Mouse (Mus musculus) stomach, embryonic 14.5 days (tissue): ENCODE results near the gene Megf11. TPM values are rescaled to one million over a fixed set of nuclear protein-coding genes. Genes with fewer than 3 reads are reported as not detected.

ENCODE experiments used
- ATAC-seq: fragments of 200-750 bp; cut with Nextera tagmentation; 2 replicates; pipeline ENCODE4 v1.8.0; 2017; ENCODE audit warnings: low read depth, moderate TSS enrichment; ENCODE audit not compliant: insufficient number of reproducible peaks, insufficient read depth, low FRiP score
- H3K27ac ChIP-seq: fragments of 300-500 bp; sonication (generic); 2 replicates; pipeline ENCODE4 v1.5.1; 2014; ENCODE audit warnings: mild to moderate bottlenecking, low read length, moderate library complexity, mixed read lengths
- H3K27me3 ChIP-seq: fragments of 300-500 bp; sonication (generic); 2 replicates; pipeline ENCODE4 v1.6.1; 2014; ENCODE audit warnings: low read length, control low read depth, mixed read lengths; ENCODE audit not compliant: control insufficient read depth, insufficient read depth
- H3K36me3 ChIP-seq: fragments of 300-500 bp; sonication (generic); 2 replicates; pipeline ENCODE4 v1.6.1; 2014; ENCODE audit warnings: mild to moderate bottlenecking, control low read depth, low read length, moderate library complexity, mixed read lengths; ENCODE audit not compliant: control insufficient read depth, insufficient read depth
- H3K4me1 ChIP-seq: fragments of 300-500 bp; sonication (generic); 2 replicates; pipeline ENCODE4 v1.6.1; 2014; ENCODE audit warnings: low read length, control low read depth, mixed read lengths; ENCODE audit not compliant: control insufficient read depth, insufficient read depth
- H3K4me2 ChIP-seq: fragments of 300-500 bp; sonication (generic); replicated peaks from 2 replicates; pipeline ENCODE4 v1.6.1; 2014; ENCODE audit warnings: low read depth, low read length, control low read depth
- H3K4me3 ChIP-seq: fragments of 300-500 bp; sonication (generic); 2 replicates; pipeline ENCODE4 v1.5.1; 2014; ENCODE audit warnings: low read depth, low read length, control low read depth
- H3K9ac ChIP-seq: fragments of 300-500 bp; sonication (generic); replicated peaks from 2 replicates; pipeline ENCODE4 v1.6.1; 2014; ENCODE audit warnings: low read depth, mild to moderate bottlenecking, control low read depth, low read length, moderate library complexity, mixed read lengths
- H3K9me3 ChIP-seq: fragments of 300-500 bp; sonication (generic); 2 replicates; pipeline ENCODE4 v1.6.1; 2016; ENCODE audit warnings: low read depth, low read length, control low read depth; ENCODE audit not compliant: control insufficient read depth
- WGBS: fragments of 180-500 bp; shearing (Covaris S2); extraction: QIAGEN DNeasy Blood & Tissue Kit; methylation state at CpG from one replicate; pipeline ENCODE4 v1.1.7; 2014; 5-methylcytosine and 5-hydroxymethylcytosine counted together
- polyA plus RNA-seq: library from polyadenylated mRNA; unstranded; fragments of >200 nt; fragmentation: Nextera tagmentation; extraction: Ambion mirVana; gene quantifications from 2 replicates; pipeline ENCODE4 v1.2.1, GENCODE M21; 2014

Megf11 gene
- polyA plus RNA-seq, 1 experiment from 2014 or later, result 1.9 TPM

GRCm38 (mm10) chr9:64523264-64524045 lies 138.0 kb downstream of the Megf11 start:
- no peaks in the 10 kb centered on the region for H3K36me3 ChIP-seq

GRCm38 (mm10) chr9:64528061-64528460 lies 142.6 kb downstream of the Megf11 start:
- ATAC-seq, result no peak
- H3K27me3 ChIP-seq, result no peaks in the 10 kb centered on the region
- 88% methylated on average over 7 of the region's 7 CpGs for WGBS
- H3K36me3 ChIP-seq, result no peaks in the 10 kb centered on the region
- no peak overlapping the region for H3K4me2 ChIP-seq
- H3K4me3 ChIP-seq, result no peak overlapping the region
- H3K27ac ChIP-seq, result no peak overlapping the region
- no peaks in the 10 kb centered on the region for H3K4me1 ChIP-seq
- H3K9me3 ChIP-seq, result no peaks in the 10 kb centered on the region
- H3K9ac ChIP-seq, result no peak overlapping the region

More at GRCm38 (mm10) chr9:64523264-64524045, 138.0 kb downstream of the Megf11 start:
- H3K4me2 ChIP-seq, result no peak overlapping the region
- no peaks in the 10 kb centered on the region for H3K9me3 ChIP-seq
- no peak for ATAC-seq
- H3K4me1 ChIP-seq, result no peaks in the 10 kb centered on the region
- no peak overlapping the region for H3K9ac ChIP-seq
- WGBS, result 52% methylated on average over 21 of the region's 21 CpGs
- H3K4me3 ChIP-seq, result no peak overlapping the region
- H3K27ac ChIP-seq, result no peak overlapping the region
- H3K27me3 ChIP-seq, result no peaks in the 10 kb centered on the region

GRCm38 (mm10) chr9:64528595-64528994 lies 143.2 kb downstream of the Megf11 start:
- 74% methylated on average over 2 of the region's 2 CpGs for whole genome bisulfite sequencing
- H3K9ac ChIP-seq, result no peak overlapping the region
- no peak for ATAC-seq
- no peak overlapping the region for H3K4me2 ChIP-seq
- H3K9me3 ChIP-seq, result no peaks in the 10 kb centered on the region
- H3K36me3 ChIP-seq, result no peaks in the 10 kb centered on the region
- no peak overlapping the region for H3K27ac ChIP-seq
- no peaks in the 10 kb centered on the region for H3K4me1 ChIP-seq
- no peaks in the 10 kb centered on the region for H3K27me3 ChIP-seq
- no peak overlapping the region for H3K4me3 ChIP-seq

- Histone ChIP-seq H3K9me3 (no peaks in the 10 kb centered on the region), H3K4me2 (no peak overlapping the region), H3K27ac (no peak overlapping the region), H3K4me1 (no peaks in the 10 kb centered on the region), H3K27me3 (no peaks in the 10 kb centered on the region), H3K36me3 (no peaks in the 10 kb centered on the region), H3K4me3 (no peak overlapping the region), H3K9ac (no peak overlapping the region)
- no peak for ATAC-seq
- 55% methylated on average over 3 of the region's 3 CpGs for WGBS
These were observed 146.5 kb downstream of the Megf11 start for GRCm38 (mm10) chr9:64531935-64532334.

DNA sequence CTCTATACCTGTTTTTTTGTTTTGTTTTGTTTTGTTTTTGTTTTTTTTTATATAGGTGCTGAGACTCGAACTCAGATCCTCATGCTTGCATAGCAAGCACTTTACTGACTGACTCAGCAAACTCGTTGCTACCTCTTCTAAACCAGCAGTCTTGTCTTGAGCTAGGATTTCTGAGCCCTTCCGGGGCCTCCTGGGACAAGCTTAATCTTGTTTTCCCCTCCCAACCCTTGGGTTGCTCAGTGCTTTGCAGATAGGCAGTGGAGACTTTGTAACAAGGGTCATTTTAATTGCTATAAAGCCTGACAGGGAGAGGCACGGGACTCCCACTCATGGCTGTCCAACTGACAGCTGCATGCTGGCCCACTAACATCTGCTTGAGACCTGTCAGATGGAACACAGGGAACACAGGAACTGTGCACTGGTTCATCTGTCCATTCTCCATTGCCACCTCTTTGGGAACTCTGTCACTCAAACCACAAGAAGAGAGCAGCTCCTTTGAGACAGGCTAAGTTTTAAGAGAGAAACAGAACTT lies 147.4 kb downstream of the Megf11 start:
- no peaks in the 10 kb centered on the region for H3K4me1 ChIP-seq
- no peaks in the 10 kb centered on the region for H3K9me3 ChIP-seq
- H3K27ac ChIP-seq, result no peak overlapping the region
- H3K36me3 ChIP-seq, result no peaks in the 10 kb centered on the region
- H3K4me3 ChIP-seq, result no peak overlapping the region
- no peak for ATAC-seq
- H3K4me2 ChIP-seq, result no peak overlapping the region
- WGBS, result 49% methylated on average over 4 of the region's 4 CpGs
- H3K9ac ChIP-seq, result no peak overlapping the region
- no peaks in the 10 kb centered on the region for H3K27me3 ChIP-seq

DNA sequence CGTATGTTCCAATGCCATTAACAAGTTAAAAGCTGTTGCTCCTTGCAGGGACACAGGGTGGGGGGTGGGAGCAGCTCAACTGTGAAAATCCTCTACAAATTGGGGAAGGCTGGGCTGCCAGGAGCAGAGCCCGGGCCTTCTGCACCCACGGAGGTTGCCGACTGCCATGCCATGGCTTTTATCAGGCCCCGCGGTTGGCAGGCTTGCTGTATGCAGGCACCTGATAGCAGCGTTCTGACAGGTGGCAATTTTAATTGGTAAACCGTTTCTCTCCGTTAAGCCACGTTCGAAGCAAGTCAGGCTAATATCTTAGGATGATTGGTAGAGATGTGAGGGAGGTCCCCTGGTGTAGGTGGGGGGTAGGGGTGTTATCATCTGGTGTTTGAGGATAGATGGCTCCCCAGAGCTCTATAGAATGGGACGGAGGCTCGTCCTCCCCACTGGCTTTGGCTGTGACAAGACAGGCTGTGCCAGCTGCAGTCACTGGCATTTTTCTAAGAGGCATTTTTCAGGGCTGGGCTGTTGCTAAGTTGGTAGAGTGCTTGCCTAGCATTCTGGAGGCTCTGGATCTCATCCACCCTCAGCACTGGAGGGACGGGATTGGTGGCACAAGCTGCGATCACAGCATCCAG lies 148.2 kb downstream of the Megf11 start:
- 25% methylated on average over 15 of the region's 15 CpGs for whole genome bisulfite sequencing
- H3K4me3 ChIP-seq, result no peak overlapping the region
- ATAC-seq, result peak; percentile 64; the same call in 1 of the 2 replicates

GRCm38 (mm10) chr9:64534313-64534712 lies 148.9 kb downstream of the Megf11 start:
- Histone ChIP-seq H3K4me3 (no peak overlapping the region), H3K9me3 (no peaks in the 10 kb centered on the region), H3K9ac (no peak overlapping the region), H3K4me1 (no peaks in the 10 kb centered on the region), H3K4me2 (no peak overlapping the region), H3K36me3 (no peaks in the 10 kb centered on the region), H3K27me3 (no peaks in the 10 kb centered on the region), H3K27ac (no peak overlapping the region)
- ATAC-seq, result no peak
- 71% methylated on average over 6 of the region's 6 CpGs for WGBS

More for the DNA sequence above, 148.2 kb downstream of the Megf11 start:
- Histone ChIP-seq H3K9ac (no peak overlapping the region), H3K27me3 (no peaks in the 10 kb centered on the region), H3K36me3 (no peaks in the 10 kb centered on the region), H3K27ac (no peak overlapping the region), H3K9me3 (no peaks in the 10 kb centered on the region), H3K4me1 (no peaks in the 10 kb centered on the region), H3K4me2 (no peak overlapping the region)

GRCm38 (mm10) chr9:64534856-64535539 lies 149.6 kb downstream of the Megf11 start:
- WGBS, result 83% methylated on average over 8 of the region's 8 CpGs
- Histone ChIP-seq H3K36me3 (no peaks in the 10 kb centered on the region), H3K9ac (no peak overlapping the region), H3K9me3 (no peaks in the 10 kb centered on the region), H3K27ac (no peak overlapping the region), H3K27me3 (no peaks in the 10 kb centered on the region), H3K4me1 (no peaks in the 10 kb centered on the region), H3K4me2 (no peak overlapping the region), H3K4me3 (no peak overlapping the region)
- ATAC-seq, result no peak
